Mouse (Mus musculus): ENCODE results near the gene Atxn7l1. TPM values are rescaled to one million over a fixed set of nuclear protein-coding genes. Genes with fewer than 3 reads are reported as not detected.

The Atxn7l1 gene
- polyA plus RNA-seq, 1 experiment from 2014 or later: 12.9 TPM

GRCm38 (mm10) chr12:33306476-33306875 lies 159.0 kb downstream of the Atxn7l1 start:
- Histone ChIP-seq H3K36me3 (ENCODE audit: control insufficient read depth, insufficient read depth, low read length) (no peaks in the 10 kb centered on the region), H3K27ac (ENCODE audit: low read length) (no peak overlapping the region), H3K27me3 (replicated peaks; ENCODE audit: control insufficient read depth, insufficient read depth, low read length) (no peaks in the 10 kb centered on the region), H3K4me3 (ENCODE audit: low read length) (no peak overlapping the region), H3K9me3 (ENCODE audit: control insufficient read depth, low read length) (no peaks in the 10 kb centered on the region), H3K9ac (ENCODE audit: low read depth, low read length) (no peak overlapping the region), H3K4me1 (ENCODE audit: control insufficient read depth, insufficient read depth, low read length) (peaks cover 13% of the 10 kb centered on the region), H3K4me2 (ENCODE audit: low read depth, low read length) (no peak overlapping the region)
- no peak for ATAC-seq
- 80% methylated on average over 4 of the region's 5 CpGs for WGBS

- H3K9ac ChIP-seq (ENCODE audit: low read depth, low read length): no peak overlapping the region
- peaks cover under 1% of the 10 kb centered on the region for H3K4me1 ChIP-seq (ENCODE audit: control insufficient read depth, insufficient read depth, low read length)
- ATAC-seq: no peak
- H3K27ac ChIP-seq (ENCODE audit: low read length): no peak overlapping the region
- H3K4me2 ChIP-seq (ENCODE audit: low read depth, low read length): no peak overlapping the region
- H3K36me3 ChIP-seq (ENCODE audit: control insufficient read depth, insufficient read depth, low read length): no peaks in the 10 kb centered on the region
- H3K9me3 ChIP-seq (ENCODE audit: control insufficient read depth, low read length): no peaks in the 10 kb centered on the region
- no peaks in the 10 kb centered on the region for H3K27me3 ChIP-seq (replicated peaks; ENCODE audit: control insufficient read depth, insufficient read depth, low read length)
- WGBS: 77% methylated on average over 7 of the region's 7 CpGs
- H3K4me3 ChIP-seq (ENCODE audit: low read length): no peak overlapping the region
These were observed 161.2 kb downstream of the Atxn7l1 start for GRCm38 (mm10) chr12:33308668-33309067.

GRCm38 (mm10) chr12:33313828-33314671 lies 166.6 kb downstream of the Atxn7l1 start:
- H3K4me2 ChIP-seq (ENCODE audit: low read depth, low read length): peak overlapping the region; percentile 47
- WGBS: 25% methylated on average over 14 of the region's 14 CpGs
- H3K4me1 ChIP-seq (ENCODE audit: control insufficient read depth, insufficient read depth, low read length): peaks cover 16% of the 10 kb centered on the region
- no peaks in the 10 kb centered on the region for H3K27me3 ChIP-seq (replicated peaks; ENCODE audit: control insufficient read depth, insufficient read depth, low read length)
- H3K4me3 ChIP-seq (ENCODE audit: low read length): peak overlapping the region; percentile 20
- H3K36me3 ChIP-seq (ENCODE audit: control insufficient read depth, insufficient read depth, low read length): no peaks in the 10 kb centered on the region
- H3K9ac ChIP-seq (ENCODE audit: low read depth, low read length): peak overlapping the region; percentile 37; the same call in 1 of the 2 replicates
- peak; percentile 54; the same call in 1 of the 2 replicates for ATAC-seq
- H3K9me3 ChIP-seq (ENCODE audit: control insufficient read depth, low read length): no peaks in the 10 kb centered on the region
- H3K27ac ChIP-seq (ENCODE audit: low read length): peak overlapping the region; percentile 49

- Histone ChIP-seq H3K4me2 (ENCODE audit: low read depth, low read length) (peak overlapping the region; percentile 47; the same call in 1 of the 2 replicates), H3K36me3 (ENCODE audit: control insufficient read depth, insufficient read depth, low read length) (no peaks in the 10 kb centered on the region), H3K9ac (ENCODE audit: low read depth, low read length) (no peak overlapping the region), H3K4me3 (ENCODE audit: low read length) (no peak overlapping the region), H3K9me3 (ENCODE audit: control insufficient read depth, low read length) (no peaks in the 10 kb centered on the region), H3K27ac (ENCODE audit: low read length) (peak overlapping the region; percentile 14; the same call in 1 of the 2 replicates), H3K4me1 (ENCODE audit: control insufficient read depth, insufficient read depth, low read length) (peaks cover 16% of the 10 kb centered on the region), H3K27me3 (replicated peaks; ENCODE audit: control insufficient read depth, insufficient read depth, low read length) (no peaks in the 10 kb centered on the region)
- ATAC-seq: peak; percentile 84
- WGBS: 74% methylated on average over 16 of the region's 16 CpGs
These were observed 167.6 kb downstream of the Atxn7l1 start for GRCm38 (mm10) chr12:33314924-33315643.

- Histone ChIP-seq H3K27me3 (replicated peaks; ENCODE audit: control insufficient read depth, insufficient read depth, low read length) (no peaks in the 10 kb centered on the region), H3K4me2 (ENCODE audit: low read depth, low read length) (no peak overlapping the region), H3K27ac (ENCODE audit: low read length) (no peak overlapping the region; the same call in 1 of the 2 replicates), H3K9ac (ENCODE audit: low read depth, low read length) (no peak overlapping the region), H3K36me3 (ENCODE audit: control insufficient read depth, insufficient read depth, low read length) (no peaks in the 10 kb centered on the region), H3K4me1 (ENCODE audit: control insufficient read depth, insufficient read depth, low read length) (peaks cover 16% of the 10 kb centered on the region), H3K9me3 (ENCODE audit: control insufficient read depth, low read length) (no peaks in the 10 kb centered on the region), H3K4me3 (ENCODE audit: low read length) (no peak overlapping the region)
- peak; percentile 76 for ATAC-seq
- WGBS: 53% methylated on average over 5 of the region's 5 CpGs
These were observed 168.3 kb downstream of the Atxn7l1 start for GRCm38 (mm10) chr12:33315804-33316203.

- H3K36me3 ChIP-seq (ENCODE audit: control insufficient read depth, insufficient read depth, low read length): no peaks in the 10 kb centered on the region
- WGBS: 79% methylated on average over 9 of the region's 9 CpGs
- ATAC-seq: 0 out of 2 replicates have a peak, but pooled peaks have one; percentile 41
- H3K4me3 ChIP-seq (ENCODE audit: low read length): no peak overlapping the region
- no peaks in the 10 kb centered on the region for H3K9me3 ChIP-seq (ENCODE audit: control insufficient read depth, low read length)
- H3K9ac ChIP-seq (ENCODE audit: low read depth, low read length): no peak overlapping the region
- no peak overlapping the region for H3K4me2 ChIP-seq (ENCODE audit: low read depth, low read length)
- no peak overlapping the region for H3K27ac ChIP-seq (ENCODE audit: low read length)
- peaks cover 16% of the 10 kb centered on the region for H3K4me1 ChIP-seq (ENCODE audit: control insufficient read depth, insufficient read depth, low read length)
- H3K27me3 ChIP-seq (replicated peaks; ENCODE audit: control insufficient read depth, insufficient read depth, low read length): no peaks in the 10 kb centered on the region
These were observed 170.5 kb downstream of the Atxn7l1 start for GRCm38 (mm10) chr12:33317792-33318530.

- 74% methylated on average over 7 of the region's 7 CpGs for WGBS
- no peaks in the 10 kb centered on the region for H3K4me1 ChIP-seq (ENCODE audit: control insufficient read depth, insufficient read depth, low read length)
- H3K27me3 ChIP-seq (replicated peaks; ENCODE audit: control insufficient read depth, insufficient read depth, low read length): no peaks in the 10 kb centered on the region
- ATAC-seq: no peak
- no peaks in the 10 kb centered on the region for H3K36me3 ChIP-seq (ENCODE audit: control insufficient read depth, insufficient read depth, low read length)
- H3K4me3 ChIP-seq (ENCODE audit: low read length): no peak overlapping the region
- H3K9me3 ChIP-seq (ENCODE audit: control insufficient read depth, low read length): no peaks in the 10 kb centered on the region
- no peak overlapping the region for H3K4me2 ChIP-seq (ENCODE audit: low read depth, low read length)
- H3K27ac ChIP-seq (ENCODE audit: low read length): no peak overlapping the region
- no peak overlapping the region for H3K9ac ChIP-seq (ENCODE audit: low read depth, low read length)
These were observed 175.1 kb downstream of the Atxn7l1 start for GRCm38 (mm10) chr12:33322547-33322946.

GRCm38 (mm10) chr12:33323821-33324220 lies 176.3 kb downstream of the Atxn7l1 start:
- Histone ChIP-seq H3K27ac (ENCODE audit: low read length) (no peak overlapping the region), H3K27me3 (replicated peaks; ENCODE audit: control insufficient read depth, insufficient read depth, low read length) (no peaks in the 10 kb centered on the region), H3K4me3 (ENCODE audit: low read length) (no peak overlapping the region), H3K4me1 (ENCODE audit: control insufficient read depth, insufficient read depth, low read length) (no peaks in the 10 kb centered on the region), H3K9ac (ENCODE audit: low read depth, low read length) (no peak overlapping the region), H3K36me3 (ENCODE audit: control insufficient read depth, insufficient read depth, low read length) (no peaks in the 10 kb centered on the region), H3K9me3 (ENCODE audit: control insufficient read depth, low read length) (no peaks in the 10 kb centered on the region), H3K4me2 (ENCODE audit: low read depth, low read length) (no peak overlapping the region)
- WGBS: 96% methylated on average over 1 of the region's 1 CpGs
- no peak for ATAC-seq

- no peaks in the 10 kb centered on the region for H3K9me3 ChIP-seq (ENCODE audit: control insufficient read depth, low read length)
- no peaks in the 10 kb centered on the region for H3K36me3 ChIP-seq (ENCODE audit: control insufficient read depth, insufficient read depth, low read length)
- H3K27ac ChIP-seq (ENCODE audit: low read length): no peak overlapping the region
- no peak for ATAC-seq
- WGBS: 81% methylated on average over 9 of the region's 9 CpGs
- no peak overlapping the region for H3K4me3 ChIP-seq (ENCODE audit: low read length)
- H3K4me1 ChIP-seq (ENCODE audit: control insufficient read depth, insufficient read depth, low read length): peaks cover 3% of the 10 kb centered on the region
- H3K27me3 ChIP-seq (replicated peaks; ENCODE audit: control insufficient read depth, insufficient read depth, low read length): no peaks in the 10 kb centered on the region
- H3K4me2 ChIP-seq (ENCODE audit: low read depth, low read length): no peak overlapping the region
- no peak overlapping the region for H3K9ac ChIP-seq (ENCODE audit: low read depth, low read length)
These were observed 177.9 kb downstream of the Atxn7l1 start for GRCm38 (mm10) chr12:33325424-33325823.
